Mouse (Mus musculus): ENCODE measurements around the gene Mdp1.

- TF ChIP-seq CTCF (IDR thresholded peaks at IDR 0.05) = no peak
- TF ChIP-seq POLR2A (IDR thresholded peaks at IDR 0.05; ENCODE audit: insufficient read depth, low read depth, low read length) = no peak
These were observed 21.8 kb upstream of the Mdp1 start for GRCm38 (mm10) chr14:55682118-55682493.

Measured in heart, adult 2 months (tissue).